ENCODE assay signal across 23 mouse cellular contexts in the genomic region with DNA sequence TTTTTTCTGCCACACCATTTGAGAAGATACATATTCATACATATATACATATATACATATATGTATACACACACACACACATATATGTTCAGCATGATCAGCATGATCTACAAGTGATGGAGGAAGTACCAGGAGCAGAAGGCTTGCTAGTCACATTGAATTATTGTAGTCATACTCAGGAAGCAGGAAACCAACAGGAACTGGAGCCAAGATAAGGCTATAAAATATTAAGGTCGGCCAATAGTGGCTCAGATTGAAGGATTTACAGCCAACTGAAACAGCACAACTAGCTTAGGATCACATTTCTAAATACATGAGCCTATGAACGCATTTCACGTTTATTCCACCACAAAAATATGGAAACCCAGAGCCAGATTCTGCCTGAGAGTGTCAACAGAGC. TPM values are rescaled to one million over a fixed set of nuclear protein-coding genes. Genes with fewer than 3 reads are reported as not detected.
"Had no signal": no experiment of that assay in that cellular context is flagged by ENCODE, and none has a peak within 500 bp of the region (broad histone marks: within the 10 kb centered on the region; RNA-seq: fewer than 3 reads in every experiment).

No protein-coding gene starts in this region.

- H3K4me1 ChIP-seq: liver, embryonic 13.5 days; midbrain, embryonic 12.5 days had no signal

- H3K9ac ChIP-seq: liver, embryonic 13.5 days; midbrain, embryonic 12.5 days had no signal

- H3K27ac ChIP-seq: layer of hippocampus, adult 2 months; liver, embryonic 13.5 days; midbrain, embryonic 12.5 days had no signal

- H3K4me3 ChIP-seq: layer of hippocampus, adult 2 months; liver, embryonic 13.5 days; midbrain, embryonic 12.5 days; myocyte had no signal

- H3K36me3 ChIP-seq: liver, embryonic 13.5 days; midbrain, embryonic 12.5 days had no signal

- H3K4me2 ChIP-seq: liver, embryonic 13.5 days; midbrain, embryonic 12.5 days had no signal

- ATAC-seq: intestine, postnatal 0 days; midbrain, embryonic 16.5 days had no signal

- H3K27me3 ChIP-seq: liver, embryonic 13.5 days; midbrain, embryonic 12.5 days had no signal

- H3K9me3 ChIP-seq: liver, embryonic 13.5 days; midbrain, embryonic 12.5 days had no signal

- DNase-seq: layer of hippocampus, adult 9-11 months; liver, embryonic 13.5 days; lung, adult 2 months; lung, postnatal 14 days; lung, postnatal 4 days; thymus, adult 18-20 months; thymus, postnatal 36 days had no signal

RNA-seq across cellular contexts. Expression of a gene that starts 14.0 kb away (rescaled TPM):
- total RNA-seq: liver, adult 2 months; megakaryocyte, adult 5-6 weeks; monocyte, adult 5-6 weeks had no signal
- polyA plus RNA-seq: intestine, embryonic 14.5 days; intestine, postnatal 0 days; large intestine, adult 2 months; liver, adult 2 months; liver, embryonic 13.5 days; liver, embryonic 16.5 days; lung, adult 2 months; lung, embryonic 16.5 days; midbrain, embryonic 12.5 days; myocyte; neural tube, embryonic 11.5 days; small intestine, adult 2 months; spleen, adult 2 months; stomach, embryonic 16.5 days had no signal
